Mouse (Mus musculus): ENCODE results near the gene Nck1. TPM values are rescaled to one million over a fixed set of nuclear protein-coding genes. Genes with fewer than 3 reads are reported as not detected.

Gene Nck1
- 117 TPM for polyA plus RNA-seq (2017; shearing (Covaris generic))

GRCm38 (mm10) chr9:100545715-100546593 is at the start of gene Nck1:
Gene Nck1, minus strand, starts transcription at chr9:100546134.

GRCm38 (mm10) chr9:100570626-100571233 is 24.8 kb upstream of the Nck1 start, which contains the start of gene Slc35g2:
Gene Slc35g2, minus strand, starts transcription at chr9:100571090.

GRCm38 (mm10) chr9:100486431-100486830 is 59.5 kb downstream of the Nck1 start, which contains the start of gene Il20rb:
Gene Il20rb, minus strand, starts transcription at chr9:100486788.

Other genes with a start within 250 kb of the Nck1 start
- gene Il20rb, start 59.3 kb downstream of the Nck1 start, polyA plus RNA-seq (2017; shearing (Covaris generic)), result 2.4 TPM
- 0.57 TPM for gene Slc35g2, start 25.0 kb upstream of the Nck1 start, polyA plus RNA-seq (2017; shearing (Covaris generic))
- gene Stag1, start 51.7 kb upstream of the Nck1 start, polyA plus RNA-seq (2017; shearing (Covaris generic)), result 128 TPM